Mouse (Mus musculus): ENCODE measurements at regions not wholly inside any gene's neighbourhood (a gene's known extent, or its start where the extent isn't known, plus 50 kb on each side); places are given as distances from the start of the nearest gene placed in this dataset.
"Not testable (repeated sequence)": the region's sequence is repeated elsewhere in the genome, so short reads cannot be mapped to it uniquely, and the experiment has no call there.

DNA sequence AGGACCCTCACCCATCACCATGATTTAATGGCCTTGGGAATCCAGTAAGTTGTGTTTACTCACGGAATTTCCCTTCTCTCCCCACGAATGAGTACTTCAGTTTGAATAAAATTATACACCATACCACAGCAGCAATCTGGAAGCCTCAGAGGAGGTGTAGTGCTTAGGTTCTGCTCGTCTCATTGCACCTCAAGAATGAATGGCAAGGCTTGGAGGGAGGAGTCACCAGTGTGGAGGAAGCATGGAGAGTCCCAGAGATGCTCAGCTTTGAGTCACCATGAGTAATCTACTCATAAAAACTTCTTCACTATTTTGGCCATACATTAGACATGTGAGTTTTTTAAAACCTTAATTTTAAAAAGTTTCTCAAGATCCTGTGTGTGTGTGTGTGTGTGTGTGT lies 98.8 kb upstream of the Nrip1 start:
- ATAC-seq (replicated peaks; ENCODE audit: low FRiP score, poor library complexity, severe bottlenecking), result no peak

DNA sequence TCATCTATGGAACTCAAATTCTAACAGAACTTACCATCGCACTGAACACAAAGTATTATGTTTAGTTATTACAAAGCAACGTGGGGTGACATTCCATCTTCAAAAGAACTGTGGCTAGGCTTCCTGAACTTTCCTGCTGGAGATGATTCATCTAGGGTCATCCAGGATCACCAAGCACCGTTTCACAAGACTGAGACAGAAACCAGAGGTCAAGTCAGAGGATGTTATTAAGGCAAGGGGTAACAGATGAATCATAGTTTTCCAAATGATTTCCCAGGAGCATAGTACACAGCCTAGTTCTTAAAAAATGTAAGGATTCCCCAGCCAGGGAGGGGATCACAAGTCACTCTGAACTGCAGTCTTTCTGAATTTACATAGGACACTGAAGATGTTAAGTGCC lies 97.5 kb upstream of the Nrip1 start:
- no peak for ATAC-seq (replicated peaks; ENCODE audit: low FRiP score, poor library complexity, severe bottlenecking)

DNA sequence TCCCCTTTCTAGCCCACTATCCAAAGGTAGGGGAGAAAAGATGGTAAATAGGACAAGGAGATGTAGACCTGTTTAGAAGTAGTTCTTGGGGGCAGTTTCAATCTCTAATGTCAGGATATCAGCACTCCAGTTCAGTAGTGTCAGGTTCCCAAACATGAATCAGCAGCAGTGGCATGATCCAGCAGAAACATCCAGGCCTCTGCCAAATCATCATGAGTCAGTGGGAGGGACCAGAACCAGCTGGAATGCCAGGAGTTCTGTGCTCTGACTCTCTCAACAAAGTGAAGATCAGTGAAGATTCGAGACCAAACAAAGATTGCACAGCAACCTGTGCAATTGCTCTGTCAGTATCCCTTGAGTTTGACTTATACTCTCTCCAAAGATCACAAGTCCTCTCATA lies 85.9 kb upstream of the Nrip1 start:
- ATAC-seq (replicated peaks; ENCODE audit: low FRiP score, poor library complexity, severe bottlenecking), result no peak

DNA sequence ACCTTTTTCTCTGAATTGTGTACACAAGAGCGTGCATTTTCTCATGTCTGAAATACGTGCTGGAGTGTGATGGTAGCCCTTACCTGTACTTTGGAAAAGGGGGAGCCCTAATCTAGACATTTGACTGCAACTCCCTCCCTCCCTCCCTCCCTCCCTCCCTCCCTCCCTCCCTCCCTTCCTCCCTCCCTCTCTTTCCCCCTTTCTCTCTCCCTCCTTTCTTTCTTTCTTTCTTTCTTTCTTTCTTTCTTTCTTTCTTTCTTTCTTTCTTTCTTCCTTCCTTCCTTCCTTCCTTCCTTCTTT lies 82.6 kb upstream of the Nrip1 start:
- ATAC-seq (replicated peaks; ENCODE audit: low FRiP score, poor library complexity, severe bottlenecking), result not testable (repeated sequence)

DNA sequence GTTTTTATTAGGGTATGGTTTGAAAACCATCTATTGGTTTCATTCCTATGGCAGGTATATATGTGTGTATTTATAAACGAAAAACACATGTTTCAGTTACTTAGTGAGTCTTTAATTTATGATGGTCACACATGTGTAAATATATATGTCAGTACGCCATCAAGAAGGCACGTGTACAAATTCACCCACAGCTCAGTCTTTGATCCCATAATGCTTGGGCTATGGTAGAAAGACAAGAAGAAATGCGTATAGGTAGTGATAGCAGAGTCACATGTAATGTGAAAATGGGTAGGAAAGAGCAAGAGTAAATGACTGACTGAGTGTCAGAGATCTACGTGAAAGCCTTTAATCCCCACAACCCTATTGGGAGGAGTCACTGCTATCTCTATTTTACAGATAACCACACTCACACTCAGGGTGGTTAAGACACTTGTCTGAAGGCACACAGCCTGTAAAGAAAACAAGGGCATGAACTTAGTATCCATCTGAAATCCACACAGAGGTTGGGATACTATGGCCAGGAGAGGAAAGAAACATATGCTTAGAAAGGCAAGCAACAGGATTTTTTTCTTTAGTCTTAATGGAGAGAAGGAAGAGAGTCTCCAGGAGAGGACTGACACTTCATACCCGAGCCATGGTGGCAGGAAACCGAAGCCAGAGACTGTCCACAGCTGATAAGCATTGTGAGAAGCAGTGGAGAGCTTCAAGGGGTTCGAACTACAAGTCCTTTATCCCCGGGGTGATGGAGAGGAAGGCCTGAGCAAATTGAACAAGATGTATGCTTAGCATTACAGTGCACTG lies 82.1 kb upstream of the Nrip1 start:
- peak; percentile 89 for ATAC-seq (replicated peaks; ENCODE audit: low FRiP score, poor library complexity, severe bottlenecking)

DNA sequence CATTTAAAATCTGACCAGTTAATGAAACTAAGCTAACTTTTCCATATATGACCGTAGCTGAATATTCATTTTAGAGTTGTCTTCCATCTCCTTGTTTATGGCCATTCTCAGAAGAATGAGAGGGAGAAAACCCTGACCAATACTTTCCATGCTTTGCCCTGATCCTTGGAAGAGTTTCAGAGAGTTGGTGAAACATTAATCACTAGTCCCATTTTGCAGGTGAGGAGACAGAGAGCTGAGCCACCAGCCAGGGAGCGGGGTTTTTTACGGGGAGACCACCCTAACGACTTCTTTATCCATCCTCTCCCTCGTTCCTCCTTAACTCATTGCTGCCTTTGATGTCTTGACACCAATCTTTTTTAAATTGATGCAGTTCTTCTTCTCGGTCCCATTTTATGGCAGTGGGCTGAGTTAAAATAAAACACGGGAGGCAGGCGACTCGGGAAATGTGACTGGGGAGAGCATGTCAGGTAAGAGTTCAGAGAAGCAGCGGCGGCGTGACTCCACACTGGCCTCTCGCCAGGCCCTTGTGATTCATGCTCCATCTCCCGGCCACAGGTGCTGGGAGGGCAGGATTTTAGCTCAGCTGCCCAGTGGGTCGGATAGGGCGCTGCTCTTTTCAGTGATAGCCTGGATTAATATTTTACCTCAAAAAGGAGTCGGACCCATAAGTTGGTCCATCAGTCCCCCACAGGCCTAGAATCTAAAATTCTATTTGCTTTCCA lies 81.3 kb upstream of the Nrip1 start:
- no peak for ATAC-seq (replicated peaks; ENCODE audit: low FRiP score, poor library complexity, severe bottlenecking)

DNA sequence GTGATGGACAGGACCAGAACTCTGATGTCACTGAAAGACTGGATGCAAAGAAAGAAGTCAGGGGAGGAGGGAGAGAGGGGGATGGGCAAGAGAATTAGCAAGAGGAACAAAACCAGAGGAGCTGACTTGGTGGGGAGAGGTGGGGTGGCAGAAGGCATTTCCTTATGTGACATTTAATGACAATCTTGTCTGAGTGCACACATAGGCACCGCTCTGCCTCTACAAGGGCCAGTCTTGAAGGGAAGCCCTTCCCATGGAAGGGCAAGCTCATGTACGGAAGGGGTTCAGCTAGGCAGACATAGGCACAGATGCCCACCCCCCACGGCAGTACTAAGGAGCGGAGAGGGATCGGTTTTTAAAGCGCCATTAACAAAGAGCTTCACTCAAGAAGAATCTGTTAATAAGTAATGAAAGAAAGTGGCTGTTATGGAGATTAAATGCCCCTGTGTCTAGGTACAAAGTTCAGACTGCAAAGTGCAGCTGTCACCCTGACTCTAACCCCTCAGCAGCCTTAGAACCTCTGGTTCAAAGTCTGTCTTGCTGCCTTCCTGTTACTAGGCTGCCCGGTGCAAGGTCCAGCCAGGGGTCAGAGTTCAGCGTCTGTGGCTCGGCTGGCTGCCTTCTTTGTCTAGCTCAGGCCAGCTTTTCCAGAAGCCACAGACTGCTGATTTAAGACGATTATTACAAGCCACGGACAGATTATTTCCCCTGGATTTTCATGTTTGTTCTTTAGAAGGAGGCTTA lies 80.0 kb upstream of the Nrip1 start:
- no peak for ATAC-seq (replicated peaks; ENCODE audit: low FRiP score, poor library complexity, severe bottlenecking)

DNA sequence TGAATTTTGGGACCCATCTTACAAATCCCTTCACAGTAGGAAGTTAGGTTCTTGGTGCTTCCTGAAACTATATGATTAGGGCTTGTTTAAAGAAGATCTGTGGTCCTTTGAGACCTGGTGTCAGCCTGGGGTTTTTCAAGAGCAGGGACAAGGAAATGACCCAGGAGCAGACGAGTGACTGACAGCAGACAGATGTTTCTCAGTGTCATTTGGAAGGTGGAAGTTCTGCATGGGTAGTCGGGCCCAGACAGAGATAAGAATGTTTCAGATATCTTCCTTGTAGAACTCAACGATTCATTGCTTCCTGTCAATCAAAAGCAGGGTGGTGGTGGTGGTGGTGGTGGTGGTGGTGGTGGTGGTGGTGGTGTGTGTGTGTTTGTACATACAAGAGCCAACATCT lies 75.1 kb upstream of the Nrip1 start:
- ATAC-seq (replicated peaks; ENCODE audit: low FRiP score, poor library complexity, severe bottlenecking), result no peak

DNA sequence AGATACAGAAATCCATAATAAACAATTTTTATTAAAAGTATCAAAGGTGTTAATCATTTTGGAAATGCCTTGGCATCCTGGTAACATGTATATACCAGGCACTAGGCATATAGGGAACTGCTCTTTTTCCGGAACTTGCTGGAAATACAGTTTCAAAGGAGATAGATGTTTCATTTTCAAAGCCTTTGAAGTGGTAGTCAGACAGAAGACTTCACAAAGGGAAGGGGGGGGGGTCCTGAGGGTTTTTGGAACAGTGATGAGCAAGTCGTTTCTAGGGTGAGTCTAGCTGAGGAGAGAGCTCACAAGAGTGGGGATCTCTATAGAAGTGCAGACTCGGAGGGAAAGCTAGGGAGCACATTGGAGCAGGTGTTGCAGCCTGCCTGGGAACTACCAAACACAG lies 73.4 kb upstream of the Nrip1 start:
- ATAC-seq (replicated peaks; ENCODE audit: low FRiP score, poor library complexity, severe bottlenecking), result no peak

DNA sequence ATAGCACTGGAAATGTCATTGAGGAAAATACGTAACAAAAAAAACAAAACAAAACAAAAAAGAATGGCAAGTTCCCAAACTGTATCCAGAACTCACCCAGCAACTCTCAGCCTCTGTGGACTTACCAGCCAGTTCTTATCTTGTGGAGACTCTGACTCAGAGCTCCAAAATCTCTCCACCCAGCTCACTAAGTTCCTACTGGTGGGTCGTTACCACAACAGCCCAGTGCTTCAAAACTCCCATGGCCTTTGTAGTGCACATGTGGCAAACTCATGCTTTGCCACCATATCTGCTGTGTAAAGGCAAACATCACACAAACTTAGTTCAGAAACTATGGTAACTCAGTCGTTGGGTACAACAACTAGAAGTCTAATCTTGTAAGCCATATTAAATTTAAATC lies 71.0 kb upstream of the Nrip1 start:
- no peak for ATAC-seq (replicated peaks; ENCODE audit: low FRiP score, poor library complexity, severe bottlenecking)

DNA sequence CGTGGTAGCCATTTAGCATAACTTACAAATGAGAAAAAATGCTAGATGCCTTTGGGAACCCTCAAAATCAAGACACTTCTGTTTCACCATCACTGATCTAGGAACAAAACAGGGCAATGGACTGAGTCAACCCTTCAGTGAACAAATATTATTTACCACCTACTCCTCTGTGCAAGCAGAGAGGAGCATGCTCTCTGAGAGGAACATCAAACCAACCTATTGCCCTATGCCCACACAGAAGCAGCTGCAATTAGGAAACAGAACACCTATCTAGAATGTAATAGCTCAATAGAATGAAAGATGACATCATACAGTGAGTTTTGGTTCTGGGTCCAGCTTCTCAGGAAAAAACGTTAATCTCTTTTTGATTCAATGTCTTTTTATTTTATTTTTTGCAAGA lies 69.0 kb upstream of the Nrip1 start:
- no peak for ATAC-seq (replicated peaks; ENCODE audit: low FRiP score, poor library complexity, severe bottlenecking)

DNA sequence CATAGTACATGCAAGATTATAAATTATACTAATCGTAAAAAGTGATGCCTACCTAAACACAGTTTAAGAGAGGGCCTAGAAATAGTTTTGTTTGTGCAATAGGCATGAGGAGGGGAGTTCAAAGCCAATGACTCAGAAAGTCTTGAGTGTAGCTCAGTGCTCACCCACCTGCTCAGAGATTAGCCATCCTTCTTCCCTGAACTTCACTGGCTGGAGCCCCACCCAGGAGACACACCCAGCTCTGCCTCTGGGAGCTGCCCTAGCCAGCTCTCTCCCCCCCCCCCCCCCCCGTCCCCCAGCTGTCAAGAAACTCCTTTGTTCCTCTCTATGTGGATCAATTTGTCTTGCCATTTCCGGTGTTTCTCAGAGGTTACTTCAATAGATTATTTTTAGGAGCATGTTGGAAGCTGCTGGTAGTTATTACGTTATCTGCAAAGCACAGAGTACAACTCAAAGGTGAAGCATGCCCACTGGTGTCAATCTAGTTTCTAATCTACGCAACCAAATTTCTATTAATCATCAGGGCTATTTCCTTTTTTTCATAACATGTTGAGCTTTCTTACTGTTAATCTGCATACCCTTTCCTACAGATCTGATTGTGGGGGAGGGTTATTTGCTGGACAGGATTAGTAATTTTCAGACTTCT lies 68.3 kb upstream of the Nrip1 start:
- ATAC-seq (replicated peaks; ENCODE audit: low FRiP score, poor library complexity, severe bottlenecking), result no peak

DNA sequence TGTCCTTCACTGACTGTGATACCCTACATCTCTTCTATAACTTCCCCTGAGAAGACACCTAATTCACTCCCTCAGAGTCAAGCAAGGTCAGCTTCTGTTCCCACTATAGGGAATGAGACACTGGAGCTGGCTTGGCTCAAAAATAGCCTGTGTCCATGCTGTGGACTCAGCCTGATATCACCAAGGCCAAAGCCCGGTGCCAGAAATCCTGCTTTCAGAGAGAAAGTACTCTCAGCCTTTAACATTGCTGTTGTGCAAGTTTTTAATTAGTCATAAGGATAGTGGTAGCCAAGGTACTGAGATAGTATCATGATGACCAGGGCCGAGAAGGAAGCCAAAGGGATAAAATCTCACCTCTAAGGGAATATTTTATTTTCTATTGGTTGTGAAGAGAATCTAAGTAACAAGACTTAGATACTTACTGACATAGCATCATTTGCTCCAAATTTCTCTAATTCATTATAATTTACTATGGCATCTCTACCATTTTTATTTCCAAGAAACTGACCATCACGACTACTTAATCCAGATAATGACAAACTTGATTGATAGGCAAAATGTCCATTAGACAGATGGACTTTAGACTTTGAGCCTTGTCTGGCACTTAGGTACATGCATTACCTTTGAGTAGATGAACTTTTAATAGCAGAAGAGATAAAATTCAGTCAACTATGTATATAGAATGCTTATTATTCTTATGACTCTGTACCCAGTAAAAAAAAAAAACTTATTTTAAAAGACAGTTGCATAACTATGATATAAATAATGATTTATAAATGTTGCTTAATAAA lies 64.7 kb upstream of the Nrip1 start:
- ATAC-seq (replicated peaks; ENCODE audit: low FRiP score, poor library complexity, severe bottlenecking), result no peak

DNA sequence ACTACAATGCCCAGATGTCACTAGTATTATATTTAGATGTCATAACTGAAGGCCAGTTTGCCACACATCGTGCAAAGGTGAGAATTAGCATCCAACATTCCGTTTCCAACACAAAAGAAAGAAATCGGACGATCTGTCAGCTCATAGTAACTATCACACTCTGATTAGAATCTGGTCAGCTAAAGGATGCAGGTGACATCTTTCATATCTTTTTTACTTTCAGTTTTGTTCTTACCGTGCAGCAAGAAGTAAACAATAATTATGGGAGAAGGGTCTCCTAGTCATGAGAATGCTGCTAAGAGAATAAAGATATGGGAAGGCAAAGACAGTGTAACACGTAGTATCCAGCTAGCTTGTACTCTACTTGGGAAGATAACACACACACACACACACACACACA lies 62.7 kb upstream of the Nrip1 start:
- no peak for ATAC-seq (replicated peaks; ENCODE audit: low FRiP score, poor library complexity, severe bottlenecking)

DNA sequence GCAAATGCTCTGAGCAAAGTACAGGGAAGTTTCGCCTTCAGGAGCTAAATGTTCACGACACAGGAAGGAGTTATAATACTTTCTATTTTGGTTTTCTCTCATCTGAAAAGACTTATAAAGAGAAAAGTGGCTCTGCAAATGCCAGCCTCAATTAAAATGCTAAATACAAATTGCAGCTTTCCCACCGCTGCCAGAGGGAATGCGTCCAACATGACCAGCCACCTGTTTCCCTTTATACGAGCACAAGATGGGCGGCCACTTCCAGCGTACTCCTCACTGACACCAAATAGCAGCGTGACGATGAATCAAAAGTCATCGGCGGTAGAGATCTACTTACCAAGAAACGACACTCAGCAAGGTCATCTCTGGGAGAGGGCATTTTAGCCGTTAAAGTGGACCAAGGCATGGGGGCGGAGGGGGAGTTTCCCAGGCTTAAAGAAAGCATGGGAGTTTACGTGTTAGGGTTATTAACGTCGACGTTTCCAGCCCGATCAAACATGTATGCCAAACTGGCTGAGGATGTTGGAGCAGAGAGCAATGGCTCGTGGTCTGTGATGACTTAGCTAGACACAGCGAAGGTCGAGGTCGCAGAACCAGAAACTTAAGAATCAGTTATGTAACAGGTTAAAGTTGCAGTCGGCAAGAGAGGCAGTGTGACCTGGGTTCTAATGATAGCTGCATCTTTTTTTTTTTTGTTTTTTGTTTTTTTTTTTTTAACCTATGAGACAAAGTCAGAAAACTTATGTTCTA lies 59.6 kb upstream of the Nrip1 start:
- ATAC-seq (replicated peaks; ENCODE audit: low FRiP score, poor library complexity, severe bottlenecking), result no peak

DNA sequence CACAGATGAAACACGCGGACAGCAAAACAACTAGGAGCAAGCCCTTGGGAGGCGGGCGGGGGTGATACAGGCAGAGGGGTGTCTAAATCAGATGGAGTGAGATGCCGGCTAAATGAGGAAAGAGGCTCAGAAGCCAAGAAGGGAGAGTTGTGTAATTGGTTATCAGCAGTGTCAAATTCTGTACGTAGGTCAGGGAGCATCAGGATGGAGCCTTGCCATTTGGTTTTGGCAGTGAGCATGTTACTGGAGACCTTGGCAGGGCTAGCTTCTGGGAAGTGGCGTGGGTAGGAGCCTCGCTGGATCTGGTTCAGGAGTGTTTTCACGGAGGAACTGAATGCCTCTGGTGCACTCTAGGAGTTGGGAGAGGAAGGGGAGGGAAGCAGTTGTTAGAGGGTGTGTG lies 58.7 kb upstream of the Nrip1 start:
- ATAC-seq (replicated peaks; ENCODE audit: low FRiP score, poor library complexity, severe bottlenecking), result no peak

DNA sequence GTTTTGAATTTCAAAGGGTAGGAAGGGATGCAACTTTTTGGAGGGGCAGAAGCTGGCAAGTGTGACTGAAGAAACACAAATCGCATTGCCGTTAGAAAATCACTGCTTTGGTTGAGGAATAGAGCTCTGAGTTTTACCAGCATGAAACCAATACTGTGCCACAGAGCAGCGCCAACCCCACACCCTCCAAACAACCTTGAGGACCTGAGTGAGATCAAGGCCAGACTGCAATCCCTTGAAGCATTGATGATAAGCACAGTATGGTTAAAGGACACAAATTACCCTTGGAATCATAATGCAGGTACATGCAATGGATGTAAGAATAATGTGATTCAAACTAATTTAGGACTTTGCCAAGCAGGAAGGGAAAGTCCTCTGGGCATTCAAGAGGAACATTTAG lies 55.5 kb upstream of the Nrip1 start:
- no peak for ATAC-seq (replicated peaks; ENCODE audit: low FRiP score, poor library complexity, severe bottlenecking)

DNA sequence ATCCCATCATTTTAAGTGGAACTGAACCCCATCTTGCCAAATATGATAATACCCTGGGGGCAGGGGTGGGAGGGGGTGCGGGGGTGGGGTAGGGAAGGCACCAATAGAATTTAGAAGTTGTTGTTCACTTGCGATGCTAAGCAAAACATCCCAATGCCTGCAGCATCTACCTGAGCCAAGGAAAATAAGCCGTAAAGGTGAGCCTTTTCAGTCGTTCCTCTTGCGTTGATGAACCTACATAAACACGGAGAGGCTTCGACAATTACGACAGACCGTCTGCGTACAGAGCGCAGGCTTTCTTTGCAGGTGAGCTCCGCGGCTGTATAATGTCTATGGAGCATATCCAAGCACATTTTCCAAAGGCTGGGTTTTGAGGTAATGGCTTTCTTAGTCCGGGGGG lies 50.3 kb upstream of the Nrip1 start:
- no peak for ATAC-seq (replicated peaks; ENCODE audit: low FRiP score, poor library complexity, severe bottlenecking)

Data from erythroblast, adult 5-6 weeks (primary cell).